Mouse (Mus musculus): Measurements from ENCODE around the gene Tex21. TPM values are rescaled to one million over a fixed set of nuclear protein-coding genes. Genes with fewer than 3 reads are reported as not detected.

Gene Tex21
- 0.10 TPM in 1 of 2 replicates, not detected in the other for polyA plus RNA-seq (2014; fragmentation: Nextera tagmentation; extraction: Ambion mirVana)

DNA sequence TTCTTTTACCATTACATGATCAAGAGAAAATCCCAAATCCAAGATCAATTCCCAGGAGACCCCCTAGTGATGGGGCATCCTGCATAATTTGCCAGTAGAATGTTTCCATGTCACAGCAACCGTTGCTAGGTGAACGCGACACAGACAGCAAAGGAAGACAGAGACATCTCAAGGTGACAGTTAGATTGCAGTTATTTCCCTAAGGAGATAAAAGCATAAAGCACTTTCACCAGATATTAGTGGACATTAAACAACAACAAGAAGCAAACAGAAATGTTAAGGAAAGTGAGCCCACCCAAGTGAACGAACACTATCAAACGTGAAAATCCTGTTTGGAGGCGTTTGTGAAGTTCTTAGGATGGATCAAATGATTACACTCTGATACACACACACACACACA, at the start of gene Tex21:
Tex21 (minus strand) TSS at position 101 of the 400 bp plus-strand sequence.
- DNase-seq (ENCODE audit: low spot score): no peak
- Histone ChIP-seq H3K27me3 (replicated peaks; ENCODE audit: control insufficient read depth, insufficient read depth, low read length) (no peaks in the 10 kb centered on the region), H3K27ac (ENCODE audit: low read depth, low read length) (no peak within 1 kb of the TSS), H3K36me3 (ENCODE audit: control insufficient read depth, insufficient read depth, low read length) (no peaks in the 10 kb centered on the region), H3K9me3 (ENCODE audit: control insufficient read depth, low read length) (no peaks in the 10 kb centered on the region), H3K4me2 (no peak within 1 kb of the TSS), H3K9ac (ENCODE audit: low read depth, low read length) (no peak within 1 kb of the TSS), H3K4me3 (ENCODE audit: low read depth, low read length) (no peak within 1 kb of the TSS), H3K4me1 (replicated peaks; ENCODE audit: control insufficient read depth, insufficient read depth, low read length) (no peaks in the 10 kb centered on the region)
- ATAC-seq (replicated peaks; ENCODE audit: low FRiP score): no peak
- WGBS: 83% methylated on average over 6 of the region's 6 CpGs

DNA sequence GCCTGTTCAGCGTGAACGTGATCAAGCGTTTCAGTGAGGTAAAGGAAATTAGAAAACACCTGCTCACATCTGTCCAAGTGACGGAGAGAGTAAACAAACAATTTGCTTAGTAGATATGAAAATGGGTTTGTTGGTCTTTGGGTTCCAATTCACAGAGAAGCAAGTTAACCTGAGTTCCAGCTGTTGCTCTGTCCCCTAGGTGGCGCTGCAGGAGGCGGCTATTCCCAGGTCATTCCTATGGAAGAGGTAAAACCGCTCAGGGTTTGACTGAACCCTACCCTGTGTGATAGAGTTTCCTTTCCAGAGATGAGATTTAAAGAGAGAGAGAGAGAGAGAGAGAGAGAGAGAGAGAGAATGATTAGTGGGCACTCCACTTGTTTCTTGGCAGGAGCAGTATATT, 46.6 kb upstream of the Tex21 start:
- H3K9me3 ChIP-seq (ENCODE audit: control insufficient read depth, low read length): no peaks in the 10 kb centered on the region
- H3K27ac ChIP-seq (ENCODE audit: low read depth, low read length): no peak overlapping the region
- H3K4me3 ChIP-seq (ENCODE audit: low read depth, low read length): no peak overlapping the region
- peaks cover 38% of the 10 kb centered on the region for H3K36me3 ChIP-seq (ENCODE audit: control insufficient read depth, insufficient read depth, low read length)
- DNase-seq (ENCODE audit: low spot score) (peak; percentile 53), ATAC-seq (replicated peaks; ENCODE audit: low FRiP score) (no peak)
- 65% methylated on average over 7 of the region's 7 CpGs for WGBS
- no peaks in the 10 kb centered on the region for H3K4me1 ChIP-seq (replicated peaks; ENCODE audit: control insufficient read depth, insufficient read depth, low read length)
- no peak overlapping the region for H3K9ac ChIP-seq (ENCODE audit: low read depth, low read length)
- no peak overlapping the region for H3K4me2 ChIP-seq
- H3K27me3 ChIP-seq (replicated peaks; ENCODE audit: control insufficient read depth, insufficient read depth, low read length): no peaks in the 10 kb centered on the region

DNA sequence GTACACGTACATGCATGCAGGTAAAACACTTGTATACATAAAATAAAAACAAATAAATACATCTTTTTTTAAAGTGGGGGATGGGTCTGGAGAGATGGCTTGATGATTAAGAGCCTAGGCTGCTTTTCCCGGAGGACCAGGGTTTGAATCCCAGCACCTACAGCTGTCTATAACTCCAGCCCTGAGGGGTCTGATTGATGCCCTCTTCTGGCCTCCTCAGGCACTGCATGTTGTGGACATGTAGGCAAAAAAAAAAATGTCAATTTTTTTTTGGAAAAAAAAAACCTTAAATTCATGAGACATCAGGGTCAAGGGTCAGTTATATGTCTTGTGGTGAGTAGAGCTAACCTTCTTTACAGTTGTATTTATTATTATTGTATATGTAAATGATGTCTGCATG, 43.7 kb upstream of the Tex21 start:
- DNase-seq (ENCODE audit: low spot score) (no peak), ATAC-seq (replicated peaks; ENCODE audit: low FRiP score) (no peak)
- Histone ChIP-seq H3K9me3 (ENCODE audit: control insufficient read depth, low read length) (no peaks in the 10 kb centered on the region), H3K4me1 (replicated peaks; ENCODE audit: control insufficient read depth, insufficient read depth, low read length) (no peaks in the 10 kb centered on the region), H3K4me3 (ENCODE audit: low read depth, low read length) (no peak overlapping the region), H3K4me2 (no peak overlapping the region), H3K9ac (ENCODE audit: low read depth, low read length) (no peak overlapping the region), H3K36me3 (ENCODE audit: control insufficient read depth, insufficient read depth, low read length) (peaks cover 32% of the 10 kb centered on the region), H3K27ac (ENCODE audit: low read depth, low read length) (no peak overlapping the region), H3K27me3 (replicated peaks; ENCODE audit: control insufficient read depth, insufficient read depth, low read length) (no peaks in the 10 kb centered on the region)
- WGBS: 88% methylated on average over 2 of the region's 2 CpGs

DNA sequence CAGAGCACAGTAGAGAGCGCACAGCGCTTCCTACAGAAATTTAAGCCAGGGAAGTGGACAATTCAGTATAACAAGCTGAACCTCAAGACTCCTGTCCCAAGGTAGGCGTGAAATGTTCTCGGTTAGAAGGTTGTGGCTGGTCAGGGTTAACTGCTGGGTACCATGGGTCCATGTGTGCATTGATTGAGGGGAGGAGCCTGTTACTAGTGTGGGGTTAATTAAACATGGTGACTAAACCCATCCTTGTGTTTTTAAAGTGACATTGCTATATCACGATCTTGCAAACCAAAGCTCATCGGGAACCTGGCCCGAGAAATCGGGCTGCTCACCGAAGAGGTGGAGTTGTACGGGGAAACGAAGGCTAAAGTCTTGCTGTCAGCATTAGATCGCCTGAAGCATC, 42.9 kb upstream of the Tex21 start:
- no peaks in the 10 kb centered on the region for H3K9me3 ChIP-seq (ENCODE audit: control insufficient read depth, low read length)
- ATAC-seq (replicated peaks; ENCODE audit: low FRiP score) (no peak), DNase-seq (ENCODE audit: low spot score) (no peak)
- no peak overlapping the region for H3K4me2 ChIP-seq
- peaks cover 31% of the 10 kb centered on the region for H3K36me3 ChIP-seq (ENCODE audit: control insufficient read depth, insufficient read depth, low read length)
- no peak overlapping the region for H3K9ac ChIP-seq (ENCODE audit: low read depth, low read length)
- 94% methylated on average over 12 of the region's 12 CpGs for WGBS
- no peaks in the 10 kb centered on the region for H3K27me3 ChIP-seq (replicated peaks; ENCODE audit: control insufficient read depth, insufficient read depth, low read length)
- no peaks in the 10 kb centered on the region for H3K4me1 ChIP-seq (replicated peaks; ENCODE audit: control insufficient read depth, insufficient read depth, low read length)
- no peak overlapping the region for H3K27ac ChIP-seq (ENCODE audit: low read depth, low read length)
- no peak overlapping the region for H3K4me3 ChIP-seq (ENCODE audit: low read depth, low read length)

DNA sequence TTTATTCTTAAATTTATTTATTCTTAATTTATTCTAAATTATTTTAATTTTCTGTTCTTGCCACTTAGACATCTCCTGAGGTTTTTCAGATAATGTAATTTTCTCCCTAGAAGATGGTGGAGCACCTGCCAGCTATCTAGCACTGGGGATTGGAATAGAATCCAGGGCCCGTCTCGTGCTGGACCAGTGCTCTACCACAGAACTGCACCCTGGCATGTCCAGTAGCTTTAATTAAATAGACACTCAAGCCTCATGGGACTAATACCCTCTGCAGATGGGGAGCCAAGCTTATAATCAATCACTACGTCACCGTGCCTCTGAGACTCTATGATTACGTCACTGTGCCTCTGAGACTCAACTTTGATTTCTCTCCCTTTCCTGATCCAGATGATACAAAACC, 41.9 kb upstream of the Tex21 start:
- DNase-seq (ENCODE audit: low spot score) (no peak), ATAC-seq (replicated peaks; ENCODE audit: low FRiP score) (no peak)
- H3K4me2 ChIP-seq: no peak overlapping the region
- H3K36me3 ChIP-seq (ENCODE audit: control insufficient read depth, insufficient read depth, low read length): peaks cover 27% of the 10 kb centered on the region
- H3K9me3 ChIP-seq (ENCODE audit: control insufficient read depth, low read length): no peaks in the 10 kb centered on the region
- no peaks in the 10 kb centered on the region for H3K27me3 ChIP-seq (replicated peaks; ENCODE audit: control insufficient read depth, insufficient read depth, low read length)
- H3K4me3 ChIP-seq (ENCODE audit: low read depth, low read length): no peak overlapping the region
- no peak overlapping the region for H3K9ac ChIP-seq (ENCODE audit: low read depth, low read length)
- no peak overlapping the region for H3K27ac ChIP-seq (ENCODE audit: low read depth, low read length)
- H3K4me1 ChIP-seq (replicated peaks; ENCODE audit: control insufficient read depth, insufficient read depth, low read length): no peaks in the 10 kb centered on the region
- WGBS: 87% methylated on average over 5 of the region's 5 CpGs

DNA sequence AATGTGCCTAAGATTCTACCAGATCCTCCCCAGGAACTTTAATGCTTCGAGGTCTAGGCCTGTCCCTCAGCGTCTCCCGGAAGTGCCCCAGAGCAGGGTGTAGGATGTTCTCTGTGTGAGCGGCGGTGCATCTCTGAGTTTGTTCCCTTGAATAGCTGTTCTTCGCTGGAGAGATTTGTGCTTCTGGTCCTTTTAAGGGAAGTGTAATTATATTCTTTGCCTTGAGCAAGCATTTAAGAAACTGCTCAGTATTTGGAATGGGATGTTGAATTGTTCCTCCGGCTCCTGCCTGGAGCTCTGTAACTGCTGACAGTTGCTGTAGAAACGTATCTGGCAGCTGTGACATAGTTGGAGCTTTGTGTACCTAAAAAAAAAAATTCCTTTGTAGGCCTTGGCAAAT, 41.4 kb upstream of the Tex21 start:
- Histone ChIP-seq H3K4me2 (no peak overlapping the region), H3K27ac (ENCODE audit: low read depth, low read length) (no peak overlapping the region), H3K4me1 (replicated peaks; ENCODE audit: control insufficient read depth, insufficient read depth, low read length) (no peaks in the 10 kb centered on the region), H3K27me3 (replicated peaks; ENCODE audit: control insufficient read depth, insufficient read depth, low read length) (no peaks in the 10 kb centered on the region), H3K9ac (ENCODE audit: low read depth, low read length) (no peak overlapping the region), H3K9me3 (ENCODE audit: control insufficient read depth, low read length) (no peaks in the 10 kb centered on the region), H3K4me3 (ENCODE audit: low read depth, low read length) (no peak overlapping the region), H3K36me3 (ENCODE audit: control insufficient read depth, insufficient read depth, low read length) (peaks cover 31% of the 10 kb centered on the region)
- ATAC-seq (replicated peaks; ENCODE audit: low FRiP score) (no peak), DNase-seq (ENCODE audit: low spot score) (no peak)
- WGBS: 88% methylated on average over 8 of the region's 8 CpGs

DNA sequence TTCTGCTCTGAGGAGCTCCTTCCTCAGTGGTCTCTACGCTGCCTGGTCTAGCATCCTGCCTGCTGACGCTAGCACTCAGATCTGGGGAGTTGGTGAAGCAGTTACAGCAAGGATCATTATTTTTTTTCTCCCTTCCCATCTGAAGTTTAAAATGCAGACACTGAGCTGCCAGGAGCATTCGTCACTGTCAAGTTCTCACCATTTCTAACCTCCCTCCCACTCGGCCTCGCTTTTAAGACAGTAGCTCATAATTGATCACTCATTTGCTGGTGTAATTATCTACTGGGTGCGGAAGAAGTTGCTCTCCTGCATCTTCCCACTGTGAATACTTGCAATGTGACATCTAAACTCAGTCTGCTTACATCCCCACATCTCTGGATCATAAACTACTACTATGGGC, 38.9 kb upstream of the Tex21 start:
- Histone ChIP-seq H3K27ac (ENCODE audit: low read depth, low read length) (no peak overlapping the region), H3K27me3 (replicated peaks; ENCODE audit: control insufficient read depth, insufficient read depth, low read length) (no peaks in the 10 kb centered on the region), H3K4me3 (ENCODE audit: low read depth, low read length) (no peak overlapping the region), H3K9me3 (ENCODE audit: control insufficient read depth, low read length) (no peaks in the 10 kb centered on the region), H3K4me1 (replicated peaks; ENCODE audit: control insufficient read depth, insufficient read depth, low read length) (no peaks in the 10 kb centered on the region), H3K9ac (ENCODE audit: low read depth, low read length) (no peak overlapping the region), H3K36me3 (ENCODE audit: control insufficient read depth, insufficient read depth, low read length) (peaks cover 32% of the 10 kb centered on the region), H3K4me2 (no peak overlapping the region)
- WGBS: 77% methylated on average over 6 of the region's 6 CpGs
- no peak for DNase-seq (ENCODE audit: low spot score)
- no peak for ATAC-seq (replicated peaks; ENCODE audit: low FRiP score)

DNA sequence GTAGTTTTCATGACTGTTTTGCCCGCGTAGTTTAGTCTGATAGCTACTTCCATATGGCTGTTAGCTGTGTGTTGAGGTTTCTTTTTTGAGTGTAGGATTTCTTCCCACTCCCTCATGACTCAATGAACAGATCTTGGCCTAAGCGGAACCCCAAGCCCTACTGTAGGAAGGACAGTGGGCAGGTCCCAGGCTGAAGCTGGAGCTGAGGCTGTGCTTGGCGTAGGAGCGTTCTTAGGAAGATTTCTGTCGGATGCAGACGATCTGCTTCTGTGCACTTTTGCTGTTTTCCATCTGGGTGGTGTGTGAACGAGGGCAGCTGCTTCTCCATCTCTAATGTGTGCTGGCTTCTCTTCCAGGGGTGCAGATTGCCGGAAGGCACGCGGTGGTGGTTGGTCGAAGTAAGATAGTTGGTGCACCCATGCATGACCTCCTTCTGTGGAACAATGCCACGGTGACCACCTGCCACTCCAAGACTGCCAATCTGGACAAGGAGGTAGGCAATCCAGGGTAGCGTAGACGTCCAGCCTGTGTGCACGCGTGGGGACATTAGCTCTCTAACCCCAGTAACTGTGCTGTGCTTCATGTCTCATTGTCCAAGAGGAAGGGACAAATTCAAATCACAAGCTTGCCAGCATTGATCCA, 36.1 kb upstream of the Tex21 start:
- Histone ChIP-seq H3K27me3 (replicated peaks; ENCODE audit: control insufficient read depth, insufficient read depth, low read length) (no peaks in the 10 kb centered on the region), H3K36me3 (ENCODE audit: control insufficient read depth, insufficient read depth, low read length) (peaks cover 29% of the 10 kb centered on the region), H3K4me2 (no peak overlapping the region), H3K9ac (ENCODE audit: low read depth, low read length) (no peak overlapping the region), H3K4me3 (ENCODE audit: low read depth, low read length) (no peak overlapping the region), H3K27ac (ENCODE audit: low read depth, low read length) (no peak overlapping the region), H3K4me1 (replicated peaks; ENCODE audit: control insufficient read depth, insufficient read depth, low read length) (0 out of 2 replicates have a peak, but pooled peaks cover 3% of the 10 kb centered on the region), H3K9me3 (ENCODE audit: control insufficient read depth, low read length) (no peaks in the 10 kb centered on the region)
- ATAC-seq (replicated peaks; ENCODE audit: low FRiP score): no peak
- no peak for DNase-seq (ENCODE audit: low spot score)
- 93% methylated on average over 17 of the region's 17 CpGs for WGBS

DNA sequence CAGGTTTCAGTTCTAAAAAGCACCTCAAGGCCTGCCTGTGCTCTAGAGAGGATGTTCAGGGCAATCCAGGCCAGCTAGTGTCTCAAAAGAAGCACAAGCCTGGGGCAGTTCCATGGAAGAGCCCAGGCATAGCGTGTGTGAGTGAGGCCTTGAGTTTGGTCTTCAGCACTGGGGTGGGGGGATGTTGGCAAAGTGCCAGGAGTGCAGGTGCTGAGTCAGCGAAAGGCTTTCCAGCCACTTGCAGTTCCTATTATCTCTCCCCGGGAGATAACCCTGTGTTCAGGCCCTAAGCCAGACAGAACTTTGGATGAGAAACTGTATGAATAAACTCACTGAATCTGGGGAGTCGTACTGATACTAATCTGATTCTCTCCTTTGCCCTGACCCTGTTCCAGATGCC, 35.6 kb upstream of the Tex21 start:
- Histone ChIP-seq H3K9me3 (ENCODE audit: control insufficient read depth, low read length) (no peaks in the 10 kb centered on the region), H3K4me1 (replicated peaks; ENCODE audit: control insufficient read depth, insufficient read depth, low read length) (0 out of 2 replicates have a peak, but pooled peaks cover 3% of the 10 kb centered on the region), H3K4me3 (ENCODE audit: low read depth, low read length) (no peak overlapping the region), H3K4me2 (no peak overlapping the region), H3K27ac (ENCODE audit: low read depth, low read length) (no peak overlapping the region), H3K9ac (ENCODE audit: low read depth, low read length) (no peak overlapping the region), H3K36me3 (ENCODE audit: control insufficient read depth, insufficient read depth, low read length) (peaks cover 31% of the 10 kb centered on the region), H3K27me3 (replicated peaks; ENCODE audit: control insufficient read depth, insufficient read depth, low read length) (no peaks in the 10 kb centered on the region)
- no peak for ATAC-seq (replicated peaks; ENCODE audit: low FRiP score)
- DNase-seq (ENCODE audit: low spot score): no peak
- WGBS: 76% methylated on average over 4 of the region's 4 CpGs
